Mouse (Mus musculus) spleen, adult 2 months (tissue): ENCODE results near the gene Pwwp2b.

Experiments
- CTCF ChIP-seq: fragments of 200-500 bp; IDR thresholded peaks from 2 replicates; pipeline ENCODE4 v1.5.1; 2011; ENCODE audit warnings: mild to moderate bottlenecking, inconsistent platforms; ENCODE audit not compliant: insufficient read depth, insufficient read length, insufficient replicate concordance; ENCODE audit errors: extremely low read depth
- POLR2A ChIP-seq: fragments of 200-500 bp; IDR thresholded peaks from 2 replicates; pipeline ENCODE4 v1.6.1; 2011; ENCODE audit warnings: low read depth, low read length, inconsistent platforms

DNA sequence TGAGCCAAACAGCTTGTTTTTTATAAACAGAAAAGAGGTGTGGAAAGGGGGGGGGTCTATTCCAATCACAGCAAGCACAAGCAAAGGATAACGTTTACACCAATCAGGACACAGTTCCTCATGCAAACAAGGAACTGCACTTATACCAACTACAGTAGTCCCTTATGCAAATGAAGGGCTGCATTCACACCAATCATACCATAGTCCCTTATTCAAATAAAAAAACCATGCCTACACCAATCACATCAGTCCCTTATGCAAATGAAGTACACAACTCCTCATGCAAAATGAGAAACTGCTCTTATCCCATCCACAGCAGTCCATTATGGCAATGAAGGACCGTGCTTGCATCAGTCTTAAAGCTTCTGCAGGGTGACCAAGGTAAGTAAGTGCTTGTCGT, 66.4 kb downstream of the Pwwp2b start:
- TF ChIP-seq CTCF, result no peak
- TF ChIP-seq POLR2A, result no peak
